Mouse (Mus musculus) layer of hippocampus, postnatal 10 days (tissue): ENCODE results near the gene Zfp472. TPM values are rescaled to one million over a fixed set of nuclear protein-coding genes. Genes with fewer than 3 reads are reported as not detected.

ENCODE experiments used
- DNase-seq, 2 experiments: peaks; one replicate each; pipeline ENCODE4 v3.0.0; 2021; ENCODE audit warnings: low spot score in 2 of 2
- long read RNA-seq: library from polyadenylated mRNA; stranded (forward); transcript quantifications from one replicate; pipeline ENCODE4 v2.0.0, GENCODE M21; 2023
- total RNA-seq, 2 experiments: library from RNA; stranded (reverse); gene quantifications; 2 replicates each; pipeline ENCODE4 v1.2.3; 2021

The Zfp472 gene
- 1 to 10 TPM; 5.3 to 5.4 TPM for total RNA-seq
- long read RNA-seq, partial matches to known transcripts = 0 of 6 reads
- long read RNA-seq, other reads (novel, unspliced or antisense) = 2 of 6 reads

DNA sequence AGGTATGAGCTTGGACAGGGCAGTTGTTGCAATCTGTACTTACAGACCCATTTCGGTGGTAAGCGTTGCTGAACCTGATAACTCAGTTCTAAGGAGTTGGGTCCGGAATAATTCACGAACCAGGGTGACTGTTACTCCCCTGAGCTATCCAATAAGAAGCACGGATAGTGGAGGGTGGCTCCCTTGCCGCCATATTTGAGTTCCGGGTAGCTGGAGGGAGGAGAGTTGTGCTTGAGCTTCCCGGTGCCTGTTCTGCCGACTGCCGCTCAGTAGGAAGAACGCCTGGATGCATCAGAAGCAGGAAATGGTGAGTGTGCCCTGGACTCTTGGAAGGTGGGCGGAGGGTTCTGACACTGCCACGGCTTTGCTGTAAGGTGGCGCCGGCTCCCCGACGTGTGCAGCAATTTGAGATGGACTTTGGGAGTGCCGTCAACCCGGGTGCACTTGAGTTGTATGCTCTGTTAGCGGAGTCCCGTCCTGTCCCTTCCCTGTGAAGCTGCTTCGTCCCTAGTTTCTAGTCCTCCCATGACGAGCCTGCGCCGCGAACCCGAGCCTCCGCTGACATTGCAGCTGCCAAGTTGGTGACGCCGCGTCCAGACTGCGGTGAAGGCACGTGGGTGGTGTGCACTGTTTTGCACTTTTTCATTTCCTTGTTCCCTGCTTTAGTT lies at the start of gene Zfp472:
Gene Zfp472 (plus strand): TSS at position 192 of the 668 bp plus-strand sequence.
- DNase-seq = peak; percentile 90 to 92

DNA sequence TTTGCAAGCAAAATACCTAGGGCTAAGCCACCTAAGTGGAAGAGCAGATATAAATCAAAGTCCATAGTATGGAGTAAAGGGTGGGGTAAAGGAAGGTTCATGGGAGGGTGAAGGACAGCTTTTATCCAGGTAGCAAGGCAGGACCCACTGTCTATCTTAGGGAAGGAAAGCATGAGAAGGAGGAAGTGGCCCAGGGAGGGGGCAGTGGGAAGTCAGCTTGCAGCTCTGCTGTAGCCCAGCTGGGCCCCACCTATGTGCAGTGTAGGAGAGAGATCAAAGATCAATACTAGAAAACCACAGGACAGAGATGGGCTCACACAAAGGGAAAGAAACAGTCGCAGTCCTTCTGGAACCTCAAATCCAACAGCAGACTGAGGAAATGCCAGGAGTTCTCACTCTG lies 49.5 kb upstream of the Zfp472 start:
- DNase-seq = no peak

DNA sequence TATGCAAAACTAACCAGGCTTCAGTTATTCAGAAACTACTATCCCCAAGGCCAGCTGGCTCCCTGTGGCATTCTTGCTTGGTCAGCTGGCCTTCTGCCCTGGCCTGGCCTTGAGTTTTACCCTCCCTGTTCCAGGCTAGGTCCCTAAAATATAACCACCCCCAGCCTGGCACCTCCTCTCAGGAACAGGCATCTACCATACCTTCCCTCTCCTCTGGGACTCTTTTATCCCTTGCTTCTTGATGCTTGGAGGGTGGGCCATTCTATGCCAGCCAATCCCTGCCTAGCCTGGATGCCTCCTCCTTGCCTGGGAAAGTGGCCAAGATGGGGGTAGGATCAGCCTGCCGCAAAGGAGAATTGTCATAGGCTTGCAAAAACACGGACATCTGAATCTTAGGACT lies 48.5 kb upstream of the Zfp472 start, which contains the start of gene Cyp4f14:
Gene Cyp4f14 (minus strand): TSS at position 212 of the 400 bp plus-strand sequence.
- DNase-seq = peak; percentile 26 to 39

DNA sequence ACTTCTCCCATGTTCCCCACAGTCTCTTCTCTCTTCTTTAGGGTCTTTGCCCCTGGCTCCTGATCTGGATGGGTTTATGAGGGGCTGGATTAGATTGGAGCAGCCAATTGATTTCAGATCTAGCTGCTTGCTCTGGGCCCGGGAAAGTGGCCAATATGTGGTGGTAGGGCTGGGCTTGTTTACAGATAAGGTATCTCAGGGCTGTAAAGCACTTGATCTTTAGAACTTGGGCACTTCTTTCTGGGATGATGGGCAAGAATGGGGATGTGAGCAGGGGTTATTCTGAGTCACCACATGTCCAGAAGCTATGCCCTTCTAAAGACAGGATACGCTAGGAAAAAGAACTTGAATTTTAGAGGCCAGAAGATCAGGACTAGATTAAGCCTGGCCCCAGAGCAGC lies 46.5 kb upstream of the Zfp472 start:
- DNase-seq = no peak

DNA sequence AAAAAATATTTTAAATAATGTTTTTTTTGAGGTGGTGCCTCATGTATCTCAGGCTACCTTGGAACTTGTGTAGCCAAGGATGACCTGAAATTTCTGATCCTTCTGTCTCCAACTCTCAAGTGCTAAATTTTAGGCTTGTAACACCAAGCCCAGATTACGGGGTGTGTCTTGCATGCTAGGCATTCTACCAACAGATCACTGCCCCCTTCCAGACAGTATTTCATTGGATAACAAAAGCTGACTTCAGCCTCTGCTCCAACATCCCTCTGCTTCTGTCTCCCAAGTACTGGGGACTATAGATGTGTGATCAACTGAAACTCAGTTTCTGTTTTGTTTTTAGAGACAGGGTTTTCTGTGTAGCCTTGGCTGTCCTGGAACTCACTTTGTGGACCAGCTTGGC lies 41.9 kb upstream of the Zfp472 start:
- no peak for DNase-seq

DNA sequence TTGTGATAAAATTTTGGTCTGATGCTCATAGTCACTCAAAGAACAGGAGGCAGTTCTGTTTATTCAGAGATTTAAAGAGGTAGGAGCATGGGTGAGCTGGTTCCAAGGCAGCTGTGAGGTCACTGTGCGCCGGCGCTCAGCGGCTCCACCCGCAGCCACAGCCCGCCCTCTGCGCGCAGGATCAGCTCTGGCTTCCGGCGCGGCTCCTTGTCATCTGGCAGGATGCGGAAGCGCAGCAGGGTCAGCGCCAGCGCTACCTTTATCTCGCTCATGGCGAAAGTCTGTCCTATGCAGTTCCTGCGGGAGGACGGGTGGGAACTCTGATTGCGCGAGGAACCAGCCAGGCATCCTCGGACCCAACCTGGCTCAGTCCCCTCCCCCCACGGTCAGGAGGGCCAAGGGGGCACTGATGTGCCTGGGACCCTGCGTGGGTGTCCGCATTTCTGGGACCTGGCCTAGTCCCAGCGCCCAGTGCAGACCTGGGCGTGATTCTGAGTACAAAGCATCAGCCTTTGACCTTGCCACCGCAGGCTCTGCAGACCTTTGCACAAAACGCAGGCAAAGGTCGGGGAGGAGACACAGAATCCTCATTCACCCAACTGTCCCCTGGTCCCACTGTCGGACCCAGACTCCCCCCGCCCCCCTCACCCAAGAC lies 40.8 kb upstream of the Zfp472 start:
- DNase-seq = peak; percentile 59 to 67

DNA sequence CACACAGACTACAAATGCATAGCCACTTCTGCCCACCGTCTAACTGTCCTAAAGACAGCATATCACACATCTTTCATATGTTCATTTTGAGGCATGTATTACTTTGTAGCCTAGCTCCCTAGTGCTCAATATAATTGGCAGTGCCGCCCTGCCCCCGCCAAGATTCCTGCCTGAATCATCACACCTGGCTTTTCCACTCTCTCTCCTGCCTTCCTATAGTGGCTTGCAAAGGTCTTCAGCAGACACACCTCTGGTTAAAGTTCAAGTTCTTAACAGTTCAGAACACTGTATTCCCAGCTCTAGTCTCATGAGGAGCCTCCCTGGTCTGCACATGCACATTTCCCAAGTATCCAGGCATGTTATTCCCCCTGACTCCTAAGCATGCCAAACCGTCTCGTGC lies 37.8 kb upstream of the Zfp472 start:
- DNase-seq = no peak

DNA sequence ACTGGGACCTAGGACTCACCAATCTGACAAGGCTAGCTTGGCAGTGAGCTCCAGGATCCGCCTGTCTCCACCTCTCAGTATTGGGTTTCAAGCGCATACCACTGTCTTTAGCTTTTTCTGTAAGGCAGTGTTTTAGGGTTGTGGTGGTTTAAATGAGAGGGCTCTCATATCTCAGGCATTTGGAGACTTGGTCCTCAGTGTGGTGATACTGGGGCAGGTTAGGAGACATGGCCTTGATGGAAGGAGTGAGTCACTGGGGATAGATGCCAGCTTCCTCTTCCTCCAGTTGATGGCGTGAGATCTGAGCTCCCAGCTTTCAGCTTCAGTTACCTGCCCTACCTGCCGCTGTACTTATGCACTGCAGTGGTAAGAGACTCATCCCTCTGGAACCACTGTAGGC lies 25.8 kb upstream of the Zfp472 start:
- no peak for DNase-seq

DNA sequence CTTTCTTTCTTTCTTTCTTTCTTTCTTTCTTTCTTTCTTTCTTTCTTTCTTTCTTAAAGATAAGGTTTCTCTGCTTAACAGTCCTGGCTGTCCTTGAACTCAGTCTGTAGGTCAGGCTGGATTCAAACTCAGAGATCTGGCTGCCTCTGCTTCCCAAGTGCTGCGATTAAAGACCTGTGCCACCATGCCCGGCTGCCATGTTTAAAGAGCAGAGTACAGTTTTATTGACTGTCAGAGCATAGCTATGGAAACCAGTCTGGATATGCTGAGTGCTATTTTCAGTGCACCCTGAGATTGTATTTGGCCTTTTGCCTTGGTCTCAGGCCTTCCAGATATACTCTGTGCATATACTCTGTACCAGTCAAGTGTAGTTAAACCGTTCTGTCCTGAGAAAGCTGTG lies 22.0 kb upstream of the Zfp472 start:
- no peak for DNase-seq

DNA sequence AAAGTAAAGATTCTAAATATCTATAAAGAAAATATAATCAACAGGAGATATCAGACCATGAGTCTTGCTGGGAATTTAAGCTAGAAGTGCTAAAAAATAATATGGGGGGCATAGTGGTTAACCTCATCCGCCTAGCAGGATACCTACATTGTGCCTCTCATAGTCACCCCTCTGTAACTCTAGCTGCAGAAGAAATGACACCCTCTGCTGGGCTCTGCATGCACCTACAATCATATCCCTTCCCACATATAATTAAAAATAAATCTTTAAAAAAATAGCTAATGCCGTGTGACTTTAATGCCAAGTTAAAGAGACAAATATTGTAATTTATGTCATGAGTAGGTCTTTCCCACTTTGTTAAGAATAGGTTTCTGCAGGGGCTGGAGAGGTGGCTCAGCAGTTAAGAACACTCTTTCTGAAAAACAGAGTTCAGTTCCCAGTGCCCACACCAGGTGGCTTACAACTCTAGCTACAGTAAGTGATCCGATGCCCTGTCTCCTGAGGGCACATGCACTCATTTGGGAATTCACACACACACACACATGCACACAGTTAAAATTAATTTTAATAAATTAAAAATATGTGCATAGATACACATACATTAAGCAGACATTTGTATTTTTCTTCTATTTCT lies 21.1 kb upstream of the Zfp472 start:
- DNase-seq = no peak

DNA sequence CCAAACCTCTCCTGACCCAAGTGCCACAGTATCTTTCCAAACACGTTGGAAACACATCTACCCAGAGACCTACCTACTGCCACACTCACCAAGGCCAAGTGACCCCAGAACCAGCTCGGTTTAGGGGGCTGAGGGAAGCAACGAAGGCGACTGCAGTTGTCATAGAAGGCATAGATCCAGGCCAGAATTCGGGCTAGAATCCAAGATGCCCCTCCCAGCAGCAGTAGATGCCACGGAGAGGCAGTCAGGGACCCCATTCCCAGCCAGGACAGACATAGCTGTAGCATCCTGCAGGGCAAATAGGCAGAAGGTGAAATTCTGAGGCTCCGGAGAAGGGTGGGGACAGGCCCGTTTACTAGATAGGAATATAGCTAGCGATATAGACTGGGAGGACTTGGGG lies 18.9 kb upstream of the Zfp472 start:
- peak in 1 of 2 experiments; percentile 6 for DNase-seq

DNA sequence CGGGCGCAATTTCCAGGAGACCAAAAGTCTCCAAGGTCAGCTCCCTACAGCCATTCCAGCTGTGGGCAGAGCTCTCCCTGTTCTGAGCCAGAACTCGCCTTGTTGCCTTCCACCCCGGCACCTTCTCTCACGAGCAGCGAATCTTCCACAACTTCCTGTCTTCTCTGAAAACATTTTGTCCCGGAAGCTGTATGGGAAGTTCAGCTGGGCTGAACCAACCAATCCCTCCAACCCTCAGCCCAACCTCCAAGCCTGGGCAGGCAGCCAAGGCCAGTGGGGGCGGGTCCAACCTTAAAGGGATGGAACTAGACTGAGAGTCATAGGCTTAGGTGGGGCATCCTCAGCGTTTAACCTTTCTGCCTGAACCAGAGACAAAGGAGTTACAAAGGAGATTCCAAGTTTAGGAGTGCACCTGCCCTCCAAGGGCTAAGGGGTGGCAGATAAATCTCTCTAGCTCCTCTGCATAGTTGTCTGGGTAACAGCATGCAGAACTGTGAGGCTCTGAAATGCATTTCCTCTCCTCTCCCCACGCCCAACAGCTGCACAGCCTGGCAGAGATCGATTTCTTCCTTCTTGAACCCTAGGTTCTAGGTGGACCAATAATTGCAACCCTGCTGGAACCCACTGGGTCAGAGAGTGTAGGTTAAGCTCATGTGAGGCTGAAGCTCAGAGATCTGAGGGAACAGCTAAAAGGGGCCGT lies 18.2 kb upstream of the Zfp472 start, which contains the start of gene Cyp4f13:
Gene Cyp4f13 (minus strand): TSS at position 188 of the 700 bp plus-strand sequence.
- peak; percentile 96 to 97 for DNase-seq

DNA sequence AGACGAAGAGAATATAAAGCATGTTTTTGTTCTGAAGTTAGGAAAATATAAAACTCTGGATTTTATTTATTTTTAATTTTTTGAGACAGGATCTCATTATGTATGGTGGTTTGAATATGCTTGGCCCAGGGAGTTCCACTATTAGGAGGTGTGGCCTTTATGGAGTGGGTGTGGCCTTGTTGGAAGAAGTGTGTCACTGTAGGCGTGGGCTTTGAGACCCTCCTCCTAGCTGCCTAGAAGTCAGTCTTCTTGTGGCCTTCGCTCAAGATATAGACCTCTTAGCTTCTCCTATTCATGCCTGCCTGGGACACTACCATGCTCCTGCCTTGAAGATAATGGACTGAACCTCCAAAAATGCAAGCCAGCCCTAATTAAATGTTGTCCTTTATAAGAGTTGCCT lies 15.5 kb upstream of the Zfp472 start:
- DNase-seq = no peak

DNA sequence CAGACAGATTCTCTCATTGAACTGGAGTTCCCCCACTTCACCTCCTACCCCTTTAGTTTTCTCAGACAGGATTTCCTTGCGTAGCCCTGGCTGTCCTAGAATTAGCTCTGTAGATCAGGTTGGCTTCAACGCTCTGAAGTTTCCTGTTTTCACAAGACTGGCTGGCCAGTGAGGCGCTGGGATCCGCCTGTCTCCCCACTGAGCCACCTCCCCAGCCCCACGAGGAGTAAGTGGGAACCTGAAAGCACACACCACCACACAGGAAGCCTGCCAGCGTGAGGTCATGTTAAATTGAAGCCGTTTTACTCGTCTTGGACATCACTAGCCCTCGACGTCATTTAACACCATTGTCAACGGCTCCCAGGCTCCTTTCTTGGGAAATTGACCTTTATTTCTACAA lies 14.6 kb upstream of the Zfp472 start:
- DNase-seq = no peak

DNA sequence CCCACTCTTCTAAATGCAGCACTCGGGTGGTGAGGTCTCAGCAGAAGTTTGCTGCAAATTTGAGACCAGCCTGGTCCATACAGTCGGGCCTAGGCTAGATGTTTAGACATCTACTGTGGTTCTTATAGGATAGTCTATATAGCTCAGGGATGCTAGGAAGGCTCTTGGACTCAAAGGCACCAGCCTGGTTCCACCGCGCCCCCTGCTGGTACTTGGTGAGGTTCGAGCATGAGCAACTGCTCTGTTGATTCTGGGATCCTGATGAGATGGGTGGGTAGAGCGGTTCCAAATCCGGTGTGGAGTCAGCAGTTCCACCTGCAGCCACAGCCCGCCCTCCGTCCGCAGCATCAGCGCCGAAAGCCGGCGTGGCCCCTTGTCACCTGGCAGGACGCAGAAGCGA lies 14.2 kb upstream of the Zfp472 start:
- peak; percentile 90 for DNase-seq

DNA sequence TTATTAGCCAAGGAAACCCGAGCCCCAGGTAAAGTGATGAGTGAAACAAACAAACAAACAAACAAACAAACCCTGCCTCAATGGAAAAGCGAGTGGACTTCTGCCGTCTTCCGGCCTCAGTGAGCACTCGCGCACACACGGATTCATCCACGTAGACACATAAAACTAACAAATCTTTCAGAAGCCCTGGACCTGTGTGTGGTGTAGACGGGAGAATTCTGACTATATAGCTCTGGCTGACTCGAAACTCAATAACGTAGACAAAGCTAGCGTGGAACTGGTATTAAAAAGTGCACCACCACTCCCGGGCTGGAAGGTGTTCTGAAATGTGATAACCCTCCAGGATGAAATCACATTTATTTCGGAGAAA lies 376 bp upstream of the Zfp472 start:
- no peak for DNase-seq

DNA sequence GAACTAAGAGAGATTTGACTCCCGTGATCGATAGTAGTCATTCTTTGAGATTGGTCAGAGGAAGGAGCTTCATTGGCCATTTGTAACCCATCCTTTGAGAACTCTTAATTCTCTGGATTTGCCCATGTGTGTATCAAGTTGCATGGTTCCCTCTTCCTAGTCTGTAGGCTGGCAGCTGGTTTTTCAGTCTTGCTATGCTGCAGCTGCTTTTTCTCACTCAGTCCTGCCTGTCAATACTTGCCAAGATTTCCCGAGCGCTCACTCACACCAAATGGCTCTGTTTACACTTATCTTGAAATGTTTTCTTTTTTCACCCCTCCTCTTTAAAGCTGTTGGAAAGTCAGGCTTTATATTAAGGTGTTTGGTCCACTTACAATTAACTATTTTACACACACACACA lies 15.7 kb downstream of the Zfp472 start:
- no peak for DNase-seq

DNA sequence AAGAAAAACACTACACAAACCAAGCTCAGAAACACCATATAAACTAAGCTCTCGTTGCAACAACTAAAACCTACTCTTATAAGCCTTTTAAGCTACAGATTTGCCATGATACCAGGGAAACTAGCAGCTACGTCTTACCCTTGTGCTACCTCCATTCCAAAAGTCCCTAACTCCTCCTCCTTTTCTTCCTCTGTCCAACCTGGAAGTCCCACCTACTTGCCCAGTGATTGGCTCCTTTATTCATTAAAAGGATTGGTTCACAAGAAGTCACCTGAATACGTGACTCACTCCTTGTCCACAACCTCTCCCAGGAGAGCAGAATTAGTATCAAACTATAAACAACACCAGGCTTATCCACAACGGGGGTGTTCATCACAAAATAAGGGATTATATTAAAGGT lies 20.7 kb downstream of the Zfp472 start:
- DNase-seq = no peak

DNA sequence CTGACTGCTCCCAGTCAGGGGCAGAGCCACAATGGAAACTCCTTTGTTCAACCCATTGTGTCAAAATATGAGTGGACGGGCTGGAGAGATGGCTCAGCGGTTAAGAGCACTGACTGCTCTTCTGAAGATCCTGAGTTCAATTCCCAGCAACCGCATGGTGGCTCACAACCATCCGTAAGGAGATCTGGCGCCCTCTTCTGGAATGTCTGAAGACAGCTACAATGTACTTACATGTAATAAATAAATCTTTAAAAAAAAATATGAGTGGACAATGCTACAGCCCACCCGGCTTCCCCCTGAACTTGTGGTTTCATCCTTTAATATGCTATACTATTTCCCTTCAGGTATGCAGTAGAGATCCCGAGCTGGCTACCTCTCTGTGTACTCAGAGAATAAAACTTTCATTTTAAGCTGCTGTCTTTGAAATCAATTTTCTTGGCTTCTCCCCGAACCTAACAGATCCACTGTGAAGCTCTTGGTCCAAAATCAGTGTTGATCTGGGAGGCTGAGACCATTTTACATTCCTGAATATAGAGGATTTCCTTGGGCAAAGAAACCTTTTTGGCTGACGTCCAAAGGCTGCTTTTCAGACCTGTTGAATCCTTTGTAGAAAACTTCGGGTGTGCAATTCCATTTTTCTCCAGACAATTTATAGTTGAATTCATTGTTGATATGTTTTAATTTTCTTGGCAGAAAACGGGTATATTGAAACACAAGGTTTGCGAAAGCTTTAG lies 26.5 kb downstream of the Zfp472 start:
- peak in 1 of 2 experiments; percentile 28 for DNase-seq

DNA sequence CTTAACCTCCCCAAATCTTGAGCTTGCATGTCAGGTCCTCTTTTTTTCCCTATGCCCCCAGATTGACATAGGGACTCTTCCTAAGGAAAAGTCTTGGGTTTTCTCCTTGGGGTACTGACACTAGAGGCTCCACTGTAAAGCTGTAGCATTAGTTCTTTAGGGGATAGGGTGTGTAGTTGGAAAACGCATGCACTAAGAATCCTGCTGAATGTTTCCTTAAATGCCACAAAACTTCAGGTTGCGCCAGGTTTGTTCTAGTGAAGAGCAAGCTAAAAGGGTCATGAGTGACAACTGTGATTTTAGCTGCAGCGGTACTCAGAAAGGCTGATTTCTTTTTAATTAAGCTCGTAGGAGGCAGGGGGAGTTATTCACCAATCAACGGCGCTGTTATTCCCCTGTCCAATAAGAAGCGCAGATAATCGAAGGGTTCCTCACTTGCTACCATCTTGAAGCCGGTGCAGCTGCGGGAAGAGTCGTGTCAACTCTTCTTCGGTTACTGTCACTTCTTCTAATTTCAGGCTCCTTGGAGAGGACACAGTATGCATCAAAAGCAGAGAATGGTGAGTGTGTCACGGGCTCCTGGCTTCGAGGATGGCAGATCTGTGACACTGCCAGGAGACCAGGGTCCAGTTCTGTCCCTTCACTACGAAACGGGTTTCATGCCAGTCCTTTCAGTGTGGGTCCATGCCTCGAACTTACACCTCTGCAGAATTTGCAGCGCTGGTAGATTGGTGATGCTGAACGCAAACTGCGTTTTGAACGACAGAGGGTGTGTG lies 27.3 kb downstream of the Zfp472 start, which contains the start of gene Zfp952:
Gene Zfp952 (plus strand): TSS at position 431 of the 776 bp plus-strand sequence.
- peak; percentile 88 to 90 for DNase-seq
